Mouse (Mus musculus): ENCODE measurements around the gene Lrrc29.

The Lrrc29 gene

GRCm38 (mm10) chr8:105286907-105287306 is 39.2 kb downstream of the Lrrc29 start:
- peaks cover 46% of the 10 kb centered on the region for H3K27me3 ChIP-seq (ENCODE audit: insufficient read depth, low read length)
- peaks cover 63% of the 10 kb centered on the region for H3K4me1 ChIP-seq (replicated peaks; ENCODE audit: low read depth, low read length)
- H3K9me3 ChIP-seq (ENCODE audit: low read length): no peaks in the 10 kb centered on the region
- TF ChIP-seq CTCF (conservative IDR thresholded peaks at IDR 0.05; ENCODE audit: low read length): 0 out of 2 replicates have a peak, but pooled peaks have one; percentile 15
- TF ChIP-seq POU5F1 (IDR thresholded peaks at IDR 0.05; ENCODE audit: borderline replicate concordance, low read length): no peak
- no peak overlapping the region for H3K4me3 ChIP-seq (replicated peaks; ENCODE audit: low read length)
- peaks cover 20% of the 10 kb centered on the region for H3K36me3 ChIP-seq (ENCODE audit: insufficient read depth, low read length)

GRCm38 (mm10) chr8:105285514-105285913 is 40.6 kb downstream of the Lrrc29 start:
- H3K27me3 ChIP-seq (ENCODE audit: insufficient read depth, low read length): peaks cover 53% of the 10 kb centered on the region
- no peaks in the 10 kb centered on the region for H3K9me3 ChIP-seq (ENCODE audit: low read length)
- peaks cover 67% of the 10 kb centered on the region for H3K4me1 ChIP-seq (replicated peaks; ENCODE audit: low read depth, low read length)
- peaks cover 31% of the 10 kb centered on the region for H3K36me3 ChIP-seq (ENCODE audit: insufficient read depth, low read length)
- 0 out of 2 replicates have a peak overlapping the region, but pooled peaks have one; percentile 20 for H3K4me3 ChIP-seq (replicated peaks; ENCODE audit: low read length)
- no peak for TF ChIP-seq CTCF (conservative IDR thresholded peaks at IDR 0.05; ENCODE audit: low read length)
- TF ChIP-seq POU5F1 (IDR thresholded peaks at IDR 0.05; ENCODE audit: borderline replicate concordance, low read length): no peak
- no peak for TF ChIP-seq NANOG (IDR thresholded peaks at IDR 0.05; ENCODE audit: borderline replicate concordance, low read length)

GRCm38 (mm10) chr8:105283074-105283473 is 43.0 kb downstream of the Lrrc29 start:
- H3K9me3 ChIP-seq (ENCODE audit: low read length): no peaks in the 10 kb centered on the region

GRCm38 (mm10) chr8:105282239-105282638 is 43.8 kb downstream of the Lrrc29 start:
- peak overlapping the region; percentile 67 for H3K4me3 ChIP-seq (replicated peaks; ENCODE audit: low read length)
- H3K9me3 ChIP-seq (ENCODE audit: low read length): no peaks in the 10 kb centered on the region
- H3K27me3 ChIP-seq (ENCODE audit: insufficient read depth, low read length): peaks cover 77% of the 10 kb centered on the region
- TF ChIP-seq POU5F1 (IDR thresholded peaks at IDR 0.05; ENCODE audit: borderline replicate concordance, low read length): no peak
- TF ChIP-seq CTCF (conservative IDR thresholded peaks at IDR 0.05; ENCODE audit: low read length): no peak
- no peak for TF ChIP-seq NANOG (IDR thresholded peaks at IDR 0.05; ENCODE audit: borderline replicate concordance, low read length)
- peaks cover 61% of the 10 kb centered on the region for H3K4me1 ChIP-seq (replicated peaks; ENCODE audit: low read depth, low read length)
- H3K36me3 ChIP-seq (ENCODE audit: insufficient read depth, low read length): peaks cover 38% of the 10 kb centered on the region

More at GRCm38 (mm10) chr8:105283074-105283473, 43.0 kb downstream of the Lrrc29 start:
- Histone ChIP-seq H3K4me3 (replicated peaks; ENCODE audit: low read length) (peak overlapping the region; percentile 67), H3K4me1 (replicated peaks; ENCODE audit: low read depth, low read length) (peaks cover 62% of the 10 kb centered on the region), H3K27me3 (ENCODE audit: insufficient read depth, low read length) (peaks cover 68% of the 10 kb centered on the region), H3K36me3 (ENCODE audit: insufficient read depth, low read length) (peaks cover 38% of the 10 kb centered on the region)
- peak; percentile 91 for TF ChIP-seq CTCF (conservative IDR thresholded peaks at IDR 0.05; ENCODE audit: low read length)
- TF ChIP-seq NANOG (IDR thresholded peaks at IDR 0.05; ENCODE audit: borderline replicate concordance, low read length): no peak
- no peak for TF ChIP-seq POU5F1 (IDR thresholded peaks at IDR 0.05; ENCODE audit: borderline replicate concordance, low read length)

GRCm38 (mm10) chr8:105281821-105282220 is 44.3 kb downstream of the Lrrc29 start:
- H3K4me3 ChIP-seq (replicated peaks; ENCODE audit: low read length): no peak overlapping the region

GRCm38 (mm10) chr8:105280567-105280966 is 45.5 kb downstream of the Lrrc29 start:
- H3K36me3 ChIP-seq (ENCODE audit: insufficient read depth, low read length): peaks cover 33% of the 10 kb centered on the region
- TF ChIP-seq POU5F1 (IDR thresholded peaks at IDR 0.05; ENCODE audit: borderline replicate concordance, low read length) (no peak), NANOG (IDR thresholded peaks at IDR 0.05; ENCODE audit: borderline replicate concordance, low read length) (no peak), CTCF (conservative IDR thresholded peaks at IDR 0.05; ENCODE audit: low read length) (no peak)
- H3K4me3 ChIP-seq (replicated peaks; ENCODE audit: low read length): no peak overlapping the region
- peaks cover 84% of the 10 kb centered on the region for H3K27me3 ChIP-seq (ENCODE audit: insufficient read depth, low read length)
- H3K9me3 ChIP-seq (ENCODE audit: low read length): no peaks in the 10 kb centered on the region
- peaks cover 63% of the 10 kb centered on the region for H3K4me1 ChIP-seq (replicated peaks; ENCODE audit: low read depth, low read length)

More at GRCm38 (mm10) chr8:105281821-105282220, 44.3 kb downstream of the Lrrc29 start:
- Histone ChIP-seq H3K27me3 (ENCODE audit: insufficient read depth, low read length) (peaks cover 80% of the 10 kb centered on the region), H3K4me1 (replicated peaks; ENCODE audit: low read depth, low read length) (peaks cover 63% of the 10 kb centered on the region), H3K36me3 (ENCODE audit: insufficient read depth, low read length) (peaks cover 38% of the 10 kb centered on the region), H3K9me3 (ENCODE audit: low read length) (no peaks in the 10 kb centered on the region)
- TF ChIP-seq NANOG (IDR thresholded peaks at IDR 0.05; ENCODE audit: borderline replicate concordance, low read length): no peak
- no peak for TF ChIP-seq POU5F1 (IDR thresholded peaks at IDR 0.05; ENCODE audit: borderline replicate concordance, low read length)
- TF ChIP-seq CTCF (conservative IDR thresholded peaks at IDR 0.05; ENCODE audit: low read length): no peak

GRCm38 (mm10) chr8:105278911-105279334 is 47.2 kb downstream of the Lrrc29 start:
- TF ChIP-seq CTCF (conservative IDR thresholded peaks at IDR 0.05; ENCODE audit: low read length) (no peak), NANOG (IDR thresholded peaks at IDR 0.05; ENCODE audit: borderline replicate concordance, low read length) (no peak), POU5F1 (IDR thresholded peaks at IDR 0.05; ENCODE audit: borderline replicate concordance, low read length) (no peak)
- H3K4me1 ChIP-seq (replicated peaks; ENCODE audit: low read depth, low read length): peaks cover 68% of the 10 kb centered on the region
- no peaks in the 10 kb centered on the region for H3K9me3 ChIP-seq (ENCODE audit: low read length)
- H3K4me3 ChIP-seq (replicated peaks; ENCODE audit: low read length): peak overlapping the region; percentile 70
- peaks cover 88% of the 10 kb centered on the region for H3K27me3 ChIP-seq (ENCODE audit: insufficient read depth, low read length)
- peaks cover 23% of the 10 kb centered on the region for H3K36me3 ChIP-seq (ENCODE audit: insufficient read depth, low read length)

- H3K27me3 ChIP-seq (ENCODE audit: insufficient read depth, low read length): peaks cover 95% of the 10 kb centered on the region
- peak overlapping the region; percentile 67 for H3K4me3 ChIP-seq (replicated peaks; ENCODE audit: low read length)
- TF ChIP-seq NANOG (IDR thresholded peaks at IDR 0.05; ENCODE audit: borderline replicate concordance, low read length) (no peak), CTCF (conservative IDR thresholded peaks at IDR 0.05; ENCODE audit: low read length) (no peak), POU5F1 (IDR thresholded peaks at IDR 0.05; ENCODE audit: borderline replicate concordance, low read length) (no peak)
- H3K4me1 ChIP-seq (replicated peaks; ENCODE audit: low read depth, low read length): peaks cover 50% of the 10 kb centered on the region
- no peaks in the 10 kb centered on the region for H3K9me3 ChIP-seq (ENCODE audit: low read length)
- peaks cover 14% of the 10 kb centered on the region for H3K36me3 ChIP-seq (ENCODE audit: insufficient read depth, low read length)
Measured at GRCm38 (mm10) chr8:105276292-105277120, 49.6 kb downstream of the Lrrc29 start.

Measured in E14TG2a.4 (cell line).